Mouse (Mus musculus) gastrocnemius, adult 18-20 months (tissue): ENCODE results near the gene Gm45233. TPM values are rescaled to one million over a fixed set of nuclear protein-coding genes. Genes with fewer than 3 reads are reported as not detected.

Experiments
- DNase-seq: peaks from one replicate; pipeline ENCODE4 v3.0.0; 2021; ENCODE audit warnings: low spot score
- microRNA-seq: library from miRNA; unstranded; fragments of <30 nt; microRNA quantifications from one replicate; pipeline ENCODE4 v1.2.0, GENCODE M21; 2021
- total RNA-seq, 2 experiments: library from RNA; stranded (reverse); gene quantifications; 2 replicates each; pipeline ENCODE4 v1.2.3; 2021

Gene Gm45233
- total RNA-seq, 2 experiments from 2014 or later, result 0.28 to 0.84 TPM

- DNase-seq, result no peak
These were observed 51.6 kb downstream of the Gm45233 start for GRCm38 (mm10) chr7:43495343-43496021.

DNA sequence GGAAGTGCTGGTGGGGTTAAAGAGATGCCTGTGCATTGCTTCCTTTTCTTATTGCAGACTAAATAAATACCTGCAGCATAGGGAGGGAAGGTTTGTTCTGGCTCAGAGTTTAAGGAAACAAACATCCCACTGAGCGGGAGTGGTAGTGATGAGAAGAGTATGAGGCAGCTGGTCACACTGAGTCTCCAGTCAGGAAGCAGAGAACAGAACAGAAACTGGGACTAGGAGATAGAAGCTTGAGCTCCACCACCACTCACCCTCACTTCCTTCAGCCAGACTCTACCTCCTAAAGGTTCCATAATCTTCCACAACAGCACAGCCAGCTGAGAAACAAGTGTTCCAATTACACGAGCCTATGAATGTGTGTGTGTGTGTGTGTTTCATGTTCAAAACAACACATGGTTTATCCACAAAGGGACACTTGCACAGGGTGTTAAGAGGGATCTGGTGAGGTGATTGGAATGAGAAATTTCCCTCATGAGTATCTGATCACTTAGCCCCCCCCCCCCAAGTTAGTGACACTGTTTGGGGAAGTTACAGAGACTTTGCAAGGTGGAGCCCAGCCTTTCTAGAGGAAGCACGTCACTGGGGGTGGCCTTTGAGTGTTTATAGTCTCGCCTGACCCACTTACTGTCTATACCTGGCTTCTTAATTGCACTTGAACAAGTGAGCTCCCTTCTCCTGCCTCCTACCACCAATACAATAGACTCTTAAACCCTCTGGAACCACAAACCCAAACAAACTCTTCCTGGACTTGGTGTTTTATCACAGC, 68.0 kb downstream of the Gm45233 start:
- no peak for DNase-seq

GRCm38 (mm10) chr7:43512519-43512918, 68.6 kb downstream of the Gm45233 start:
- DNase-seq, result no peak

Small RNA genes within 50 kb of the gene (microRNA-seq; reads per million reads assigned to microRNA genes)
- not detected for gene Mir7051

Other genes with a start within 250 kb of the Gm45233 start
- gene Zfp715, start 130.8 kb upstream of the Gm45233 start, total RNA-seq, result 1 to 10 TPM; 6.9 to 7.6 TPM
- gene Siglecf, start 92.8 kb upstream of the Gm45233 start, total RNA-seq, result not detected
- not detected for gene Siglecg, start 35.9 kb upstream of the Gm45233 start, total RNA-seq
- gene Lim2, start 16.5 kb upstream of the Gm45233 start, total RNA-seq, result not detected
- not detected for gene Nkg7, start 7.1 kb upstream of the Gm45233 start, total RNA-seq
- not detected for gene Cldnd2, start 3.3 kb upstream of the Gm45233 start, total RNA-seq
- gene Etfb, start within 50 bp of the Gm45233 start, total RNA-seq, result 100 to 1,000 TPM; 282 to 331 TPM
- under 1 TPM; 0.85 to 0.87 TPM for gene Vsig10l, start 19.0 kb downstream of the Gm45233 start, total RNA-seq
- gene Iglon5, start 45.9 kb downstream of the Gm45233 start, total RNA-seq, result under 1 TPM; 0.19 to 0.39 TPM
- not detected for gene 4931406B18Rik, start 61.8 kb downstream of the Gm45233 start, total RNA-seq
- 1 to 10 TPM in 1 of 2 experiments, under 1 TPM in 1; 1.00 to 1.2 TPM for gene Cd33, start 100.3 kb downstream of the Gm45233 start, total RNA-seq
- under 1 TPM; 0.55 to 0.59 TPM for gene Zfp658, start 118.1 kb downstream of the Gm45233 start, total RNA-seq
- 1 to 10 TPM; 3.4 to 3.9 TPM for gene Zfp719, start 135.5 kb downstream of the Gm45233 start, total RNA-seq
- not detected for gene Zfp819, start 163.0 kb downstream of the Gm45233 start, total RNA-seq
- not detected for gene Ceacam18, start 190.6 kb downstream of the Gm45233 start, total RNA-seq
- under 1 TPM; 0.16 to 0.40 TPM for gene Siglece, start 216.0 kb downstream of the Gm45233 start, total RNA-seq
- gene Ctu1, start 227.9 kb downstream of the Gm45233 start, total RNA-seq, result 1 to 10 TPM; 1.7 to 2.0 TPM
- not detected for gene Klk14, start 246.3 kb downstream of the Gm45233 start, total RNA-seq